Mouse (Mus musculus) ES-E14 (cell line): ENCODE measurements around the gene 2810004N23Rik. TPM values are rescaled to one million over a fixed set of nuclear protein-coding genes. Genes with fewer than 3 reads are reported as not detected.
A peak's percentile ranks its signal among the peaks of the same experiment; 100 is the strongest.

Source experiments
- DNase-seq: peaks from one replicate; pipeline ENCODE4 v3.0.0-alpha.2; 2013; ENCODE audit warnings: low read depth, low spot score
- H3K27ac ChIP-seq: 2 replicates; pipeline ENCODE4 v1.5.1; 2012; ENCODE audit warnings: low read depth, mild to moderate bottlenecking, low read length, moderate library complexity, mixed read lengths; ENCODE audit not compliant: poor library complexity, insufficient read depth, severe bottlenecking
- H3K36me3 ChIP-seq: 2 replicates; pipeline ENCODE4 v1.6.1; 2012; ENCODE audit warnings: mild to moderate bottlenecking, low read length, moderate library complexity, mixed read lengths; ENCODE audit not compliant: control insufficient read depth, poor library complexity, insufficient read depth, severe bottlenecking
- H3K4me1 ChIP-seq, 2 experiments: fragments of 150-350 bp in 1 of 2; sonication (generic) in 1 of 2; 2 replicates each; pipeline ENCODE4 v1.6.1; 2012; ENCODE audit warnings: low read length in 2 of 2, mild to moderate bottlenecking in 1 of 2, mixed read lengths in 1 of 2; ENCODE audit not compliant: control insufficient read depth in 2 of 2, insufficient read depth in 2 of 2, poor library complexity in 1 of 2
- H3K4me3 ChIP-seq, 2 experiments: fragments of 150-350 bp in 1 of 2; sonication (generic) in 1 of 2; 2 replicates each; pipeline ENCODE4 v1.5.1; 2012; ENCODE audit warnings: low read length in 2 of 2, low read depth in 1 of 2, mild to moderate bottlenecking in 1 of 2, mixed read lengths in 1 of 2; ENCODE audit not compliant: insufficient read depth in 1 of 2, poor library complexity in 1 of 2, severe bottlenecking in 1 of 2
- H3K9ac ChIP-seq: 2 replicates; pipeline ENCODE4 v1.6.1; 2012; ENCODE audit warnings: low read depth, mild to moderate bottlenecking, low read length, mixed read lengths; ENCODE audit not compliant: poor library complexity, insufficient read depth, severe bottlenecking
- H3K9me3 ChIP-seq: fragments of 150-350 bp; sonication (generic); 2 replicates; pipeline ENCODE4 v1.6.1; 2012; ENCODE audit warnings: low read depth, mild to moderate bottlenecking, low read length; ENCODE audit not compliant: control insufficient read depth, insufficient read depth
- CHD2 ChIP-seq: IDR thresholded peaks from 2 replicates; pipeline ENCODE4 v1.6.1; 2014; ENCODE audit warnings: mild to moderate bottlenecking, low read depth, low read length, inconsistent platforms
- HCFC1 ChIP-seq: IDR thresholded peaks from 2 replicates; pipeline ENCODE4 v1.6.1; 2012; ENCODE audit warnings: low read length, inconsistent platforms, borderline replicate concordance; ENCODE audit not compliant: insufficient read depth
- MAFK ChIP-seq: IDR thresholded peaks from 2 replicates; pipeline ENCODE4 v1.6.1; 2014; ENCODE audit warnings: mild to moderate bottlenecking, low read depth, low read length, inconsistent platforms; ENCODE audit not compliant: insufficient read depth
- ZC3H11A ChIP-seq: IDR thresholded peaks from 2 replicates; pipeline ENCODE4 v1.6.1; 2012; ENCODE audit warnings: low read depth, mild to moderate bottlenecking, inconsistent platforms, low read length, borderline replicate concordance
- ZNF384 ChIP-seq: IDR thresholded peaks from 2 replicates; pipeline ENCODE4 v1.6.1; 2012; ENCODE audit warnings: low read depth, low read length, inconsistent platforms
- in situ Hi-C, 2 experiments: fragments of 600-800 bp; cut with MboI; formaldehyde crosslinking; loops; one replicate each; pipeline ENCODE4 v1.15.1; 2025; ENCODE audit warnings: low sequenced_read_pairs in 2 of 2, inconsistent platforms in 1 of 2; ENCODE audit not compliant: unreplicated experiment in 2 of 2
- total RNA-seq: library from RNA; depleted of rRNA; stranded (reverse); fragments of 300-350 nt; gene quantifications from 2 replicates; pipeline ENCODE4 v1.2.3, GENCODE M21; 2012

The 2810004N23Rik gene
- total RNA-seq, 1 experiment = 83.6 TPM

DNA sequence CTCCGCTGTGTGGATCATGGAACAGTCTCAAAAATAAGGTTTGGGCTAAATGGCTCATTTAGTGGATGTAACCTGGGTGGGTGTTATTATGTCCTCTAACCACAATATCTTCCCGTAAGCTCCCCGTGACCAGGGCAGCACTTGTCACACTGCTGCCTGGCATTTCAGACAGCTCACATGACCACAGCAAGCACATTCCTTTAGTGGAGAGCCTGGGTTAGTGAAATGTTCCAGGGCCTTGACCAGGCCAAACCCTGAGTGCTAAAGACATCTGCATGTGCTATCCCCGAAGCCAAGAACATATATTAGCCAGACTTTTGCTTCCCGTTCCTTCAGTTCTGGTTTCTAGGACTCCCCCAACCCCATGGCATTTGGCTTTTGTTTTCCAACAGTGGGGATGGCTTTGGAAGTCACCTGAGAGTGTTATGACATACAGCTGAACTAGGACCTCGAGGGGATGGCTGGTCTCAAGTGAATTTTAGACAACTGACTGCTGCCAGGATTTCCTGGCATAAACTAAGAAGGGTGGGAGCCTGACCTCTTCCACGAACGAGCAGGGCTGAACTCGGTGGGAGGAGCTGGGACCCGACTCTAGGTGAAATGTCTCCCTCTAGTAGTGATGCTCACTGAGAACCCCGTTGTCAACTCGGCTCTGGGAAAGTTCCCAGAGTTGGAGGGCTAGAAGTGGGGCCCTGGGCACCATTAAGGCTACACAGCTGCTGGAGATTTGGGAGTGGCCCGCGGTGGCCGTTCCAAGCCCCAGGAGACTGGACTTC is 29.3 kb downstream of the 2810004N23Rik start:
- peak overlapping the region in 1 of 2 experiments; percentile 46; a peak in 2 of 4 replicates for H3K4me3 ChIP-seq
- no peak for DNase-seq
- H3K9me3 ChIP-seq = no peaks in the 10 kb centered on the region
- H3K4me1 ChIP-seq = peaks cover 0 to 7% of the 10 kb centered on the region in 2 experiments; a peak in 1 of 4 replicates
- in situ Hi-C loops = no loop called here
- TF ChIP-seq MAFK = no peak
- TF ChIP-seq ZNF384 = no peak
- H3K9ac ChIP-seq = no peak overlapping the region
- H3K36me3 ChIP-seq = peaks cover 4% of the 10 kb centered on the region
- no peak overlapping the region for H3K27ac ChIP-seq

DNA sequence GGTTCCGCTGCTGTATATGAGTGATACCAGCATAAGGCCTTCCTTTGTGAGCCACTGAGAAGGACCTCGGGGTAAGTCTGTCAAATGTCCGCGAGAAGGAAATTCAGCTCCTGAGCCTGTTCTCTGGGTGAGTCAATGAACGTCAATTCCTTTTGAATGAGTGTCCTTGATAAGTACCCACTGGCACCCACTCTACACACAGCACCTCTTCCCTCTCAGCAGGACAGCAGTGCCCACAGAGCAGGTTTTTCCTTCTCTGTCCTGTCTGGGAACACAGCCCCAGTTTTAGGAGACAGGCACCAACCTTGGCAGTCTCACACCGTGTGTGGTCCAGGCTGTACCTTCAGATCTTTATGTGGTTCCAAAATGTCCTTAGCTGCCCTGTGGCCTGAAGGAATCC is 31.0 kb downstream of the 2810004N23Rik start:
- TF ChIP-seq ZNF384 (no peak), HCFC1 (no peak), CHD2 (no peak), ZC3H11A (no peak), MAFK (no peak)
- Histone ChIP-seq H3K36me3 (no peaks in the 10 kb centered on the region; the same call in 1 of the 2 replicates), H3K4me1 (peaks cover 0 to 13% of the 10 kb centered on the region in 2 experiments; a peak in 2 of 4 replicates), H3K9ac (no peak overlapping the region), H3K4me3 (no peak overlapping the region), H3K9me3 (no peaks in the 10 kb centered on the region), H3K27ac (no peak overlapping the region)
- in situ Hi-C loops = no loop called here
- DNase-seq = no peak

DNA sequence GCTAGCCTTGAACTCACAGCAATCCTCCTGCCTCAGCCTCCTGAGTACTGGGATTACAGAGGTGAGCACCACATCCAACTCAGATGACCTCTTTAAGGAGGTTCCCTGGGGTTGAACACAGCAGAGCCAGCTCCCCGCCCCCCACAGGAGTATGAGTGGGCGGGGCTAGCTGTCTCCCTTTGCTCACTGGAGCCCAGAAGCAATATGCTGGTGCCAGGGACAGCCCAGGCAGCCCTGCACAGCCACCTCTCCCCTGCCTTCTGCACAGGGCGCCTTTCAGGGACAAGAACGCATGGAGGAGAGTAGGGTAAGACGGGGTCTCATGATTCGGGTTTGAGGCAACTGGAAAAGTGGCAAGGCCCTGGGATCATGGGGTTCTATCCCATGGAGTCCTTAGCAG is 31.4 kb downstream of the 2810004N23Rik start:
- H3K9ac ChIP-seq = no peak overlapping the region
- H3K4me1 ChIP-seq = peaks cover 0 to 16% of the 10 kb centered on the region in 2 experiments; a peak in 2 of 4 replicates
- no peaks in the 10 kb centered on the region for H3K9me3 ChIP-seq
- TF ChIP-seq ZC3H11A = no peak
- TF ChIP-seq MAFK = no peak
- TF ChIP-seq HCFC1 = no peak
- no peak for TF ChIP-seq ZNF384
- TF ChIP-seq CHD2 = no peak
- H3K36me3 ChIP-seq = no peaks in the 10 kb centered on the region; the same call in 1 of the 2 replicates
- no peak for DNase-seq
- in situ Hi-C loops = no loop called here
- H3K27ac ChIP-seq = no peak overlapping the region
- no peak overlapping the region for H3K4me3 ChIP-seq

DNA sequence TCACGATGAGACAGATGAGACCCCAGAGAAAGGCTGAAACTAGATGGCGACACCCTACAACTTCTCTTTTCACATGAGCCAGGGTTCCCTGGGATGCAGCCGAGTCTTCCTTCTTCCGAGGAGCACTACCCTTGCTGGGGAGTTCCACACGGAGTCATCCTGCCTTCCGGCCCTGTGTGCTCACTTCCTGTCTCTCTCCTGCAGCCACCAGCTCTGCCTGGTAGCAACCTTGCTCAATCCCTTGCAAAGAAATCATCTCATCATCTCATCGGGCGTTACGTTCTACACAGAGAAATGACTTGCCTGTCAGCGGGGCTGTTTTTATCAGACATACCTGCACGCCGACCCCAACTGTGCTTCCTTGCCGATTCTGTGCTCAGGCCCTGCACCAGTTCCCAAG is 32.9 kb downstream of the 2810004N23Rik start:
- H3K4me3 ChIP-seq = peak overlapping the region; percentile 21 to 51
- no peaks in the 10 kb centered on the region for H3K9me3 ChIP-seq
- H3K4me1 ChIP-seq = peaks cover 0 to 19% of the 10 kb centered on the region in 2 experiments; a peak in 2 of 4 replicates
- TF ChIP-seq ZNF384 = no peak
- TF ChIP-seq ZC3H11A = no peak
- TF ChIP-seq HCFC1 = no peak
- no peak for TF ChIP-seq MAFK
- TF ChIP-seq CHD2 = no peak
- peak overlapping the region; percentile 17; the same call in 1 of the 2 replicates for H3K9ac ChIP-seq
- no peaks in the 10 kb centered on the region; the same call in 1 of the 2 replicates for H3K36me3 ChIP-seq
- no peak for DNase-seq
- in situ Hi-C loops = no loop called here
- H3K27ac ChIP-seq = no peak overlapping the region
